Mouse (Mus musculus) testis, adult 2 months (tissue): ENCODE measurements around the gene Misp. TPM values are rescaled to one million over a fixed set of nuclear protein-coding genes. Genes with fewer than 3 reads are reported as not detected.
A peak's percentile ranks its signal among the peaks of the same experiment; 100 is the strongest.

Experiments
- H3K27ac ChIP-seq: fragments of 200-500 bp; 2 replicates; pipeline ENCODE4 v1.5.1; 2012; ENCODE audit warnings: low read depth, low read length; ENCODE audit not compliant: control insufficient read depth, insufficient read depth
- H3K27me3 ChIP-seq: fragments of 200-500 bp; 2 replicates; pipeline ENCODE4 v1.6.1; 2012; ENCODE audit warnings: mild to moderate bottlenecking, low read length, moderate library complexity; ENCODE audit not compliant: control insufficient read depth, insufficient read depth
- H3K36me3 ChIP-seq: fragments of 200-500 bp; 2 replicates; pipeline ENCODE4 v1.6.1; 2012; ENCODE audit warnings: mild to moderate bottlenecking, low read length; ENCODE audit not compliant: control insufficient read depth, insufficient read depth
- H3K4me1 ChIP-seq: fragments of 200-500 bp; 2 replicates; pipeline ENCODE4 v1.6.1; 2012; ENCODE audit warnings: low read length; ENCODE audit not compliant: control insufficient read depth, insufficient read depth
- H3K4me3 ChIP-seq: fragments of 200-500 bp; 2 replicates; pipeline ENCODE4 v1.5.1; 2012; ENCODE audit warnings: low read depth, mild to moderate bottlenecking, low read length, moderate library complexity, mixed read lengths; ENCODE audit not compliant: control insufficient read depth
- CTCF ChIP-seq: fragments of 200-500 bp; IDR thresholded peaks from 2 replicates; pipeline ENCODE4 v1.5.1; 2012; ENCODE audit warnings: low read depth, mild to moderate bottlenecking, inconsistent platforms, low read length, moderate library complexity; ENCODE audit not compliant: control insufficient read depth, insufficient read depth, insufficient replicate concordance
- POLR2A ChIP-seq: fragments of 200-500 bp; IDR thresholded peaks from 2 replicates; pipeline ENCODE4 v1.6.1; 2012; ENCODE audit warnings: low read depth, mild to moderate bottlenecking, inconsistent platforms, low read length, moderate library complexity; ENCODE audit not compliant: control insufficient read depth
- polyA plus RNA-seq: library from polyadenylated mRNA; depleted of rRNA; stranded (reverse); fragments of >200 nt; gene quantifications from 2 replicates; pipeline ENCODE4 v1.2.3, GENCODE M21; 2012

Misp gene
- polyA plus RNA-seq, 1 experiment: 0.27 TPM

DNA sequence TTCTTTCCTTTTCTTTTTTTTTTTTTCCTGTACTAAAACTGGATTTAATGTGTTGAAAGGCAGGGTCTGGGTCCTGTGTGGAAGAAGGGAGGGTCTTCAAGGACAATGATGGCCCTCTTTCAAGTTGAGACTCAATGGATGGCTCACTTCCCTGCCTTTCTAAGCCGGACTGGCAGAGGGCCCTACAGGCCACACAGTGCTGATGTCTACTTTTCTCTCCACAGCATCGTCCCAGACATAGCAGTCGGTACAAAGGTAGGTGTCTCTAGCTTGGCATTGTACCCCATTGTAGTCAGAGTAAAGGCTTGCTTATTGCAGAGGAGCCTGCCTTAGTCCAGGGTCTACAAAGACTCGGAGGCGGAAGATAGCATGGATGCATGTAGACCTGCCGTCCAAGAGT is 35.5 kb downstream of the Misp start:
- H3K27me3 ChIP-seq: no peaks in the 10 kb centered on the region
- peak overlapping the region; percentile 39 for H3K4me3 ChIP-seq
- H3K27ac ChIP-seq: no peak overlapping the region
- TF ChIP-seq POLR2A (no peak), CTCF (no peak)
- peaks cover 29% of the 10 kb centered on the region for H3K4me1 ChIP-seq
- peaks cover 5% of the 10 kb centered on the region for H3K36me3 ChIP-seq

DNA sequence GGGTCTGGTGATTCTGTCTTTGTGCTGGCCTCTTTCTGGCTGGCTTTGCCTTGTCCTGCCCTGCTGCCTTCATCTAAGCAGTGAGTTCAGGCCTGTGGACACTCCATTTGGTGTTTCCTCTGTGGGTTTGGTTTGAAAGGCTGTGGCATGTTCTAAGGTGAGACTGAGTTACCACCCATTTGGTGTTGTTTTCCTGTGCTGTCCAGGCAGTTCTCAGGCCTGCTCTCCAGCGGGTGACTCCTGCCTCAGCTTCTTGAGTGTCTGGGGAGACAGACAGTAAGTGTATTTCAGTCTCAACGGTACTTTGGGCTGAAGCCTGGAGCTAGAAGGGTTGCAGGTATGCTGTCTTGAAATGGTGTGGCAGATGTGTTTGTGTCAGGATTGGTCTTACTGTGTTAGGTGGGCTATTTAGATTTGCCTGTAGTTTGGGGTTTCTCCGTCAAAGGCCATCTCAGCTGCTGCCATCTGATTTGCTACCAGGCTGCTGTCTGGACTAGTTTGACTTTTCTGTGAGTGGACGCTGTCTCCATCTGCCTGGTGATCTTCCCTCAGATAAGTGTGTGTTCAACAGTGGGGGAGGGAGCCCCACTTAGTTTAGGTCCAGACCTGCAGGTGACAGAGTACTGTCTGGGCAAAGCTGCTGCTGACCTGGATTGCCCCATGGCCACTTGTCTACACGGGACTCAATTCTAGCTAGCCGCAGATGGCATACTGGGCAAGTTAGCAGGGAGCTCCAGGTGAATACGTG is 36.1 kb downstream of the Misp start:
- Histone ChIP-seq H3K4me1 (peaks cover 24% of the 10 kb centered on the region), H3K27ac (0 out of 2 replicates have a peak overlapping the region, but pooled peaks have one; percentile 11), H3K27me3 (no peaks in the 10 kb centered on the region), H3K36me3 (peaks cover 5% of the 10 kb centered on the region), H3K4me3 (peak overlapping the region; percentile 39)
- TF ChIP-seq POLR2A (no peak), CTCF (no peak)

DNA sequence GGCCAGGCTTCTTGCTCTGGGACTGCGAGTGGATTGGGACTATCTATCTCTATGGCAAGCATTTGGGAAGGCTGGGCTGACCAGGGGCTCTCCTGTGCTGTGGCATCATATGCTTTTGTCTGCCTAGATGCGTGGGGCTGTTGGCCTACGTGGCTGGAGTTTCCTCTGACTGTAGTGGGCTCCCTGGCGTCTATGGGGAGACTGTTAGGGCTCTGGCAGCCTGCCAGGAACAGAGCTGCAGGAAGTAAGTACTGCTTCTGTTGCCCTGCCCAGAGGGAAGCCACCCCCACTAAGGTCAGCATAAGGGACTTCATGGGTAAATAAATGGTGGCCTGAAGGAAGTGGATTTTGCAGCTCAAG is 36.6 kb downstream of the Misp start:
- no peak overlapping the region for H3K27ac ChIP-seq
- TF ChIP-seq POLR2A (no peak), CTCF (no peak)
- no peak overlapping the region for H3K4me3 ChIP-seq
- H3K4me1 ChIP-seq: peaks cover 19% of the 10 kb centered on the region
- peaks cover 5% of the 10 kb centered on the region for H3K36me3 ChIP-seq
- no peaks in the 10 kb centered on the region for H3K27me3 ChIP-seq

DNA sequence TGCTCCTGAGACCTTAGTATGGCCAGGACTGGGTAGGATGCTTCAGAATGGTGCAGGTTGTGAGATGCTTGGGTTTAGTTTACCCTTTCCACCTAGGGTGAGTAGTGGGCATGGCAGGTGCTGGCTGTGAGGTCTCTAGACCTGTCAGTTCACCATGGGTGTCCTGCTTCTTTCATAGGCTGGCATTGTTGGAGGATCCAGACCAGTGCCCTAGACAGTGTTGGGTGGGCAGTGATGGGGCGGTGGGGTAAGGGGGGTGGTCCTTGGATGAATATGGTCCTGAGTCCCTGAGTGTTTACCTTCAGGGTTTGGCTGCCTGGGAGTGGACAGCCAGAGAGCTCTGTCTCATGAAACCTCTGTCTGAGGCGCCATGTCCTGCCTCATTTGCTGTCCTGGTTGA is 37.1 kb downstream of the Misp start:
- no peak for TF ChIP-seq POLR2A
- no peak for TF ChIP-seq CTCF
- Histone ChIP-seq H3K27me3 (no peaks in the 10 kb centered on the region), H3K36me3 (peaks cover 5% of the 10 kb centered on the region), H3K27ac (no peak overlapping the region), H3K4me3 (no peak overlapping the region), H3K4me1 (peaks cover 14% of the 10 kb centered on the region)

GRCm38 (mm10) chr10:79858416-79859074 is 37.8 kb downstream of the Misp start:
- no peak overlapping the region for H3K4me3 ChIP-seq
- H3K4me1 ChIP-seq: peaks cover 9% of the 10 kb centered on the region
- TF ChIP-seq POLR2A (no peak), CTCF (no peak)
- H3K27me3 ChIP-seq: no peaks in the 10 kb centered on the region
- H3K36me3 ChIP-seq: peaks cover 5% of the 10 kb centered on the region
- H3K27ac ChIP-seq: no peak overlapping the region

DNA sequence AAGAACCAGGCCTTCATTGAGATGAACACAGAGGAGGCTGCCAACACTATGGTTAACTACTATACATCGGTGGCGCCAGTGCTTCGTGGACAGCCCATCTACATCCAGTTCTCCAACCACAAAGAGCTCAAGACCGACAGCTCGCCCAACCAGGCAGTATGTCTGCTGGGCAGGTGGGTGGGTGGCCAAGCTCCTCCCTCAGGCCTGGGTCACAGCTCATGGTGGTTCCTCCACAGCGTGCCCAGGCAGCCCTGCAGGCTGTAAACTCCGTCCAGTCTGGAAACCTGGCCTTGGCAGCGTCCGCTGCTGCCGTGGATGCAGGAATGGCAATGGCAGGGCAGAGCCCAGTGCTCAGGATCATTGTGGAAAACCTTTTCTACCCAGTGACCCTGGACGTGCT is 38.3 kb downstream of the Misp start:
- H3K27ac ChIP-seq: no peak overlapping the region
- peaks cover 9% of the 10 kb centered on the region for H3K4me1 ChIP-seq
- H3K27me3 ChIP-seq: no peaks in the 10 kb centered on the region
- peaks cover 5% of the 10 kb centered on the region for H3K36me3 ChIP-seq
- TF ChIP-seq CTCF (no peak), POLR2A (no peak)
- no peak overlapping the region for H3K4me3 ChIP-seq

- H3K27me3 ChIP-seq: no peaks in the 10 kb centered on the region
- no peak overlapping the region for H3K27ac ChIP-seq
- H3K36me3 ChIP-seq: peaks cover 5% of the 10 kb centered on the region
- TF ChIP-seq POLR2A (no peak), CTCF (no peak)
- no peak overlapping the region for H3K4me3 ChIP-seq
- H3K4me1 ChIP-seq: peaks cover 9% of the 10 kb centered on the region
Measured at GRCm38 (mm10) chr10:79860079-79860911, 39.5 kb downstream of the Misp start.
